Mouse (Mus musculus) B cell, adult 62 days (primary cell): ENCODE data around the gene Cldn19. TPM values are rescaled to one million over a fixed set of nuclear protein-coding genes. Genes with fewer than 3 reads are reported as not detected.

Experiments used
- total RNA-seq: library from RNA; stranded (reverse); gene quantifications from 4 replicates; pipeline ENCODE4 v1.2.4, GENCODE M21; 2023

Gene Cldn19
- not detected in 4 replicates for total RNA-seq

GRCm38 (mm10) chr4:119255351-119255750 is at the start of gene Cldn19:
Gene Cldn19, plus strand, starts transcription at chr4:119255414.

GRCm38 (mm10) chr4:119218169-119218568 is 37.0 kb upstream of the Cldn19 start, which contains the start of gene Tmem269:
Gene Tmem269, minus strand, starts transcription at chr4:119218217.

GRCm38 (mm10) chr4:119232410-119233255 is 22.6 kb upstream of the Cldn19 start, which contains the start of the genes AU022252 and P3h1:
Gene AU022252, minus strand, starts transcription at chr4:119232712.
Gene P3h1, plus strand, starts transcription at chr4:119232915.

DNA sequence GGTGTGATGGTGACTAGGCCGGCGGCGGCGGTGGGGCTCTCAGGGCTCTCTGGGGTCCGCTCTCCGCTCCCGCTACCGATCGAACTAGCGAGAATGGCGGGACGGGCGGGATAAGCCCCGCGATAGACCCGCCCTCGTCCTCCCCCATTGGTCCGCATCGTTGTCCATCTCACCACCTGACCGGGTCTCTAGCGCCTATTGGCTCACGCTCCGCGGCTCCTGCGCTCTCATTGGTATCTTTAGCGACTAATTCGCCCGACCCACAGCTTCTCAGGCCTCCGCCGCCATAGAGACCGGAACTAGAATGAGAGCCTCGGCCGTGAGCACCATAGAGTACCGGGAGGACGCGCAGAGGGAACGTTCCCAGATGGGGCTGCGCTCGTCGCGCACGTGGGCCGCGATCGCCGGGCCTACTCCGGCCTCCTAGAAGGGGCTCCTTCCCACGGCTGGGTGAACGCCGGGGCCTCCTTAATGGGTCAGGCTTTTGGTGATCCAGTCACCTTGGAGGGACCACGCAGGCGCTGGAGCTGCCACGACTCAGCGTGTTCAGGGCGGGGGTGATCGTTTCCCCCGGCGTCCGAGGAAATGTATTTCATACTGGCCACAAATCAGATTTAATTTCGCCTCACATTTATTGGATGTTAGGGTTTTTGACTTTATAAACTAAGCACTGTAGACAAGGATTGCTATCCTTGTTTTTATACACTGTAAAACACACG is 39.4 kb downstream of the Cldn19 start, which contains the start of gene Ybx1:
Gene Ybx1, minus strand, starts transcription at position 190 of the 719 bp plus-strand sequence.

Other genes starting within 250 kb of the Cldn19 start
- 49.4 to 60.1 TPM (median 57.4 TPM) in 4 replicates for gene Slc2a1, start 146.7 kb upstream of the Cldn19 start, total RNA-seq
- 7.9 to 14.6 TPM (median 11.3 TPM) in 4 replicates for gene Zfp691, start 81.2 kb upstream of the Cldn19 start, total RNA-seq
- gene Ermap, start 65.4 kb upstream of the Cldn19 start, total RNA-seq: 0.60 to 1.4 TPM (median 0.97 TPM) in 4 replicates
- gene Svbp, start 60.1 kb upstream of the Cldn19 start, total RNA-seq: 22.8 to 30.0 TPM (median 25.6 TPM) in 4 replicates
- 0.55 TPM in 1 of 4 replicates, not detected in the others for gene Tmem269, start 37.2 kb upstream of the Cldn19 start, total RNA-seq
- 8.2 to 13.6 TPM (median 9.5 TPM) in 4 replicates for gene AU022252, start 22.7 kb upstream of the Cldn19 start, total RNA-seq
- gene P3h1, start 22.5 kb upstream of the Cldn19 start, total RNA-seq: 4.1 to 6.2 TPM (median 4.7 TPM) in 4 replicates
- 403 to 424 TPM (median 406 TPM) in 4 replicates for gene Ybx1, start 39.2 kb downstream of the Cldn19 start, total RNA-seq
- 20.1 to 29.3 TPM (median 26.3 TPM) in 4 replicates for gene Ppih, start 65.1 kb downstream of the Cldn19 start, total RNA-seq
- gene Ccdc30, start 160.1 kb downstream of the Cldn19 start, total RNA-seq: 0.69 to 1.1 TPM in 2 of 4 replicates, not detected in the others
- 8.4 to 11.3 TPM (median 10.5 TPM) in 4 replicates for gene Ppcs, start 167.0 kb downstream of the Cldn19 start, total RNA-seq
- gene Zmynd12, start 167.4 kb downstream of the Cldn19 start, total RNA-seq: 0.77 to 0.88 TPM in 2 of 4 replicates, not detected in the others
- not detected in 4 replicates for gene Rimkla, start 237.2 kb downstream of the Cldn19 start, total RNA-seq